Mouse (Mus musculus): ENCODE measurements around the gene Sftpd.

Gene Sftpd

DNA sequence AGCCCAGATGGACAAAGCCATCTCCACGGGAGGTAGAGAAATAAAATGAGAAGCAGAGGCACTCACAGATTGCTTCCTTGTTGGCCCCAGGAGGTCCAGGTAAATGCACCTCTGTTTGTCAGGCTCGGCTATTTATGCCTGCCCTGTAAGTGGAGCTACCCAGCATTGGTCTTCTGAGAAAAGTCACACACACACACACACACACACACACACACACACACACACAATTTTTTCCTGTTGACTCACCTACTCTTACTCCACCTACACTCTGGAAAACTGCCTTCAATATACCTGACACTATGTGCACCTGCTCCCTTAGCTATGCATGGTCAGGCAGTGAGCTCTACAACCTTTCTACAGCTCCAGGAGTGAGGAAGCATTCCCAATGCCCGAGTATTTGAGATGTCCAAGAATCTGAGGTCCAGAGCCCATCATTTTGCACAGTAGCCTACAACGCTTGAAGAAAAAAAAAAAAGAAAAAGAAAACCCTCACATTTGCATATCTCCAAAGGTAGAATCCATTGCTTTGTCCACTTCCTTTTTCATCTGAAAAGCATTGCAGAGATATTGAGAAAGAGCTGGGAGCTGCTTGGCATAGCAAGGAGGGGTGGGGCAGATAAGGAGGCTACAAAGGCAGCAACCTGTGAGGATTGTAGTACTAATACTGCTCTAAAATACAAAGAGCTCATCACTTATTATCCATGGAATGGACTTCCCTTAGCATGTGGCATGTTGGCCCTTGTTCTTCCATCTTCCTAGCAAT is at the start of gene Sftpd:
Gene Sftpd (minus strand): TSS at position 91 of the 763 bp plus-strand sequence.
- no peak for DNase-seq

DNA sequence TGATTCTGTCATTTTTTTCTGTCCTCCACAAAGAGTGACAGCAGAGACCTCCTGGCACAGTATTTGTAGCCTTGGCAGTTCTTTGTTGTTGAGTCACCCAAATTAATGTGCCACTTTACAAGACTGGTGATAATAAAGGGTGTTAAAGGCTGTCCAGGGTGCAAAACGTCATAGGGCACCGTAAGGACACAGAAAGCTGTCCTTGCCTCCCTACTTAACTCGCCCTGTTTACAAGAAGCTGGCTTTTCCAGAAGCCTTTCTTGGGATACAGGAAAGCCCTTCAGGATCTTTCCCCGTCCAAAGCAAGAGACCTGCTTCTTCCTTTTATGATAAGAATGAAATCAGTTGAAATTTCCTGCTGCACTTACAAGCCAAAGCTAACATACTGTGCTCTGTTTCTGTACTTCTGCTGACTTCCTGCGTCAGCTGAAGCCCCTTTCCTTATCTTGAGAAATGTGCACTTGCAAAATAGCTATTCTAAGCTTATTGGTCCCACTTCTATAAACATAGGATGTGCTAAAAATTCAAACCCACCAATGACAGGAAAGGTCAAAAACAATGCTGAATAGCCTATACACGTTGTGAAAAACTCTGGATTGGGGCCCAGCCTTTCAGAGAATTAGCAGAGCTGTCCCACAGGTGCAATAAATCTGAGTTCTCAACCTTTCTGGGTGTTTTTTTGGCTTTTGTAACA is 13.2 kb upstream of the Sftpd start:
- DNase-seq: no peak

DNA sequence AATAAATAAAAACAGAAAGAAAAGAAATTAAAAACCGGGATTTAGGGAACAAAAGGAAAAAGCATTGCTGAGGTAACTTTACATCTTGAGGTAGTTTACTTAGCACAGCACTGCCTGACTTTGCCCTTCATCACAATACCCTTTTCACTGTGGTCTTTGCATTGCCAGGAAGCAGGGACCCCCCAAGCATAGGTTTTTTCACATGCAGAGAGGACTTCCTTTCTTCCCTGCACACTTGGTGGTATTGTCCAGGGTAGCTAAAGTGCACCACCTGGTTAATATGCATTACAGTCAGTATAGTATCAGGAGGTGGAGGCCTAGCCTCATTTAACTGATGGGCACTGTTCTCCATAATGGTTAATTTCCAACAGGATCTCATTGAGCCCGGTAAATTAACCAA is 4.5 kb upstream of the Sftpd start:
- DNase-seq: no peak

DNA sequence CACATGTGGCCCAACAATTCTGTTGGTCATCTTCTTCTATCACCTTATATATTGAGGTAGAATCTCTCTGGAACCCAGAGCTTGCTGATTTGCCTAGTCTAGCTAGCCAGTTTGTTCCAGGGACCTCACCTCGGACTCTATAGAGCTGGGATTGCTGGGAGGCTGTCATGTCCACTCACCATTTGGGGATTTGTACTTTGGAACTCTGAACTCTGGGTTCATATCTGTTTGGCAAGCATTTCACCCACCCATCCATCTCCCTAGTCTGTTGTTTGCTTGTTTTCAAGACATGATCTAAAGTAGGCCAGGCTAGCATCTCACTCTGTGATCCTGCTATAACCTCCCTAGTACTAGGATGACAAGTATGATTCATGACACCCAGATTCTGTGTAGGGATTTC is 10.1 kb downstream of the Sftpd start:
- no peak for DNase-seq

DNA sequence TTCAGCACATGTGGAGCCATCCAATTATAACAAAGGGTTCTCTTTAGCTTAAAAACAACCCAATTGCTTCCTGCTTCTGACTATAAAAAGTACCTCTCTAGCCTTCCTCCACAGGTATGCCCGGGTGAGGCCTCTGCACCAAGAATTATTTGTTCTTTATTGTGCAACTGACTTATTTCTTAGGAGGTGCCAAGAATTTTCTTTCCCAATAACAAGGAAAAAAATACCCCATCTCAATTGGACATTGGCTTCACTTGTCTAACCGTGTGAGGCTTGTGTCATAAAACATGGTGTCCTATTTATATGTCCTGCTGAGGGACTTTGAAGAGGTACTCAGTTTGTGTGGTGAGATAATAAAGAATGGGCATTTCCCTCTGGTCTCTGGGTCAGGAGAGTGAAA is 14.4 kb downstream of the Sftpd start:
- DNase-seq: no peak

DNA sequence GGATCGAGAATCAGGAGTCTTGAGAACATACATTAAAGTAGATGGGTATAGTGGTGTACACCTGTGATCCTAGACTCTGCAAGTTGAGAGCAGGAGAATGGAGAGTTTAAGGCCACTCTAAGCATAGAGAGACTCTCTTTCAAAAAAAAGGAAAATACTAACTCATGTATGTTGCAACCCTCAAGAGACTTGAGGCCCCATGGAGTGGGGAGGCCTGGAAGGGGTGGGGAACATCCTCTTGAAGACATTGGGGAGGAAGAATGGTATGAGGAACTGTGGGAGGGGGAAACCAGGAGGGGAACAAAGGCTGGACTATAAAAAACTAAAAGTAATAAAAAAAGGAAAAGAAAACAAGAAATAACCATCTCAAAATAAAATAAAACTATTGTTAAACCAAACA is 16.4 kb downstream of the Sftpd start:
- no peak for DNase-seq

DNA sequence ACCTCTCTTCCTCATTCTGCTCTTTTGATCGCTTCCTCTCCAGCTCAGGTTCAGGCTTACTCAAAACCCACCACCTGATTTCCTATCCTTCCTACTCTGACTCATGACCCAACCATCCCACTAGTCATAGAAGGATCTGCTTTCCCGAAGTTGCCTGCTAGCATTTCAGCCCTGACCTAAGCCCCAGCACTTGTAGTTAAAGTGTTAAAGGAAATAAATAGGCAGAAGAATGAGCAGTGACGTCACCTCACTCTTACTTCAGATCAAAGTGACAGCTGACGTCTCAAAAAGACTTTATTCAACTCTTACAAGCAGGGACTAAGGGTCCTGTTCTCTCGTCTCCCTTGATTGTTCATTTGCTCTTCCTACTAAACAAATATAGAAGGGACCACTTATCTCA is 17.7 kb downstream of the Sftpd start:
- no peak for DNase-seq

DNA sequence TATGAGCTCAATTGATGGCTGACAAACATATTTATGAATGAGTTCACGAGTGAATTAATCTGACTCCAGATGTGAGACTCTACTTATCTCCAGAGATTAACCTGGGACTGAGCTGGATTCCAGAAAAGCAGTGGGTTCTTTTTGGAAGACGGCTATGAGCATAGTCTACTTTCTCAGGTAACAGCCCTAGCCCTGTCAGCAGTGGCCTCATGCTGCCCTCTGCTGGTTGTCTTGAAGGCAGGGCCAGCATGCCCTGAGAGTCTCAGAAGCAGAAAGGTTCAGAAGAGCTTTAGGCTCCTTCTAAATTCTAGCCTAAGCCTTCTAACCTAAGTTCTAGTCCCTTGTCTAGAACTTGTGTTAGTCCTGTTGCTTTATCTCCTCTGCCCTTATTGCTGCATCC is 22.3 kb downstream of the Sftpd start:
- peak in 1 of 2 experiments; percentile 5 for DNase-seq

DNA sequence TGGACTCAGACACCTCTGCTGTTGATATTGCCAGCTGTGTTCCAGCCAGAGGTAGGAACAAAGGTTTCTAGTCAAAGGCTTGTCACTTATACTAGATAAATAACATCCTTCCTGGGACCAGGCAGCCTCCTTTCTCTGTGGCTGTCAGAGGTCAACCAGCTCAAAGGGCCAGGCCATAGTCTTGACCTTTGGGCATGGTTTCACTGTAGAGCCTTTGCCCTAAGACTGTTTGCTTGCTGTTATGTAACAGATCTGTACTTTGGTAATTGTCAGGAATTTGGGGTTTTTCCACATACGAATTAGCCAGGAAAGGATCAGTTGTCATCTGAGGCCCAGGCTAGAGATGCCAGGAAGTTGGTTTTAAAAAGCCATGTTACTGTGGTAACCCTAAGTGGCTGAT is 24.2 kb downstream of the Sftpd start:
- peak in 1 of 2 experiments; percentile 3 for DNase-seq

DNA sequence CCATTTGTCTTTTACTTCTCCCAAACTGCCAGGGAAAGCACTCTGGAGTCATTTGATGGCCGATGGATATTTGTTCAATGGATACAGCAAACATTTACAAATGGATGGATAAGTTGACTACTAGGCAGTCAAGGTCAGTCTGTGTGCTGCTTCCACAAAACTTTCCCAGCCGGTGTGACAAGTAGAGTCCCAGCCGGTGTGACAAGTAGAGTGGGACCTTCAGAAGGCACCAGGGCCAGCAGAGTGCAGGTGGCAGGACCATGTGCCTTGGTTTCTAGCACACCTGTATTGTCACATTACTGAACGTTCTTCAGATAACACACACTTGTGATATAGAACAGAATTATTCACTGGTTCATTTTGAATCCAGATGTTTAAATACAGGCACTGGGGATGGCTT is 24.9 kb downstream of the Sftpd start:
- no peak for DNase-seq

DNA sequence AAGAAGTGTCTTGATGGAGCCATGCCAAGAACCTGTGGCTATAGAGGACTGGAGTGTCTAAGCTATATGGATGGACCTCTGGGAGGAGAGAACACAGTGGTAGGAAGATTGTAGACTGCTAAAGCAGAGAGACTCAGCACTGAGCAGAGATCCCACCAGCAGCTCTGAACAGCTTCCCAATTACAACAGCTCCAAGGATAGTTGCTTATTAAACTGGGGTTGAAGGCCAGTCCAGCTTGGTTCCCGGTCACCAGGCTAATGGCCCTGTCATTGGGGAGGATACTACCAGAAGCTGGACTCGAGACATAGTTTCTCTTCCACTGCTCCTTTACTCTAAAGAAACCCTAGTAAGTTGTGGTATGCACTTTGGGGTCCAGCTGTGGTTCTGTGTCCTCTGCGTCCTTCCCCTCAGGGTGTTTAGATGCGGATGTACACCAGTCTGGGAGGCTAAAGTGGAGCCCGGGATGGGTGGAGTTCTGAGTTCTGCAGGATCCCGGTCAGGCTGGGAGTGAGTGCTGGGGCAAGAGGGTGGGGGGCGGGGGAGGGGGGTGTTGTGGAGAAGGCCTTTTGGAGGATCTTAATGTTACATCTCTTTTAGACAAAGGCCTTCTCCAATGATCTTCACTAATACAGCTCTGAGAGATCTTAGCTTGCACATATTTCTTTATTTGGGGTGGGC is 33.6 kb downstream of the Sftpd start, which contains the start of gene Mbl1:
Gene Mbl1 (plus strand): TSS at position 239 of the 679 bp plus-strand sequence.
- DNase-seq: no peak

DNA sequence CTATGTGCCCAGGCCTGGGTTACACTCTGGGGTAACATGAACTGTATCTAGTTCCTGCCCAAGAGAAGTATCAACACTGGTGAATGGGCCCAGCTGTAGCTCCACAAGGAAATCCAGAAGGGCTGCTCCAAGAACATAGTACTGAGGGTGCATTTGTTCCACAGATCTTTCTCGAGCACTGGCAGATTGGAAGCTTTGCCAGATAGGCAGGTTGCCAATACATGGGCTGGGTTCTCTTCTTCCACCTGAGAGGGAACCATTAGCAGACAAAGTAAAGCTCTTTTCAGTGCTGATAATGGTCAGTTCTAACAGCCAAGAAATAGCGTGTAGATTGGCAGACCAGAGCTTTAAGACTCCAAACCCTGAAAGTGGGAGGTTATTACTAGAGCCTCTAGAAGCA is 37.6 kb downstream of the Sftpd start:
- no peak for DNase-seq

DNA sequence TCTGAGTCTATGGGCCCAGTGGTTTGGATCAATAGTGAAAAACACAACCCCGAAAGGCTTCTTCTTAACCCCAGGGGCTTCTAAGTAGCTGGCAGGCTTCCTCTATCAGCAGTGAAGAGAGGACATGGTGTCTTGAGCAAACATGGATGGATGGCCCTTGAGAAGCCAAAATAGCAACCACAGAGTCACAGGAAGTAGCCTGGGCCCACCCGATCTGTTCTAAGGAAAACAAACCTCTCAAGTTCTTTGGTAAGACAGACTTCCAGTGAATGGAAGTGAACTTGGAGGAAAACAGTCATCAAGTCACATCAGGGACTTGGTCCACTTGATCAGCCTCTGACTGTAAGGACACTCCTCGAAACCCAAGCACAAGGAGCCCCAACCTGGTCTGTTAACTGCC is 38.0 kb downstream of the Sftpd start:
- DNase-seq: no peak

DNA sequence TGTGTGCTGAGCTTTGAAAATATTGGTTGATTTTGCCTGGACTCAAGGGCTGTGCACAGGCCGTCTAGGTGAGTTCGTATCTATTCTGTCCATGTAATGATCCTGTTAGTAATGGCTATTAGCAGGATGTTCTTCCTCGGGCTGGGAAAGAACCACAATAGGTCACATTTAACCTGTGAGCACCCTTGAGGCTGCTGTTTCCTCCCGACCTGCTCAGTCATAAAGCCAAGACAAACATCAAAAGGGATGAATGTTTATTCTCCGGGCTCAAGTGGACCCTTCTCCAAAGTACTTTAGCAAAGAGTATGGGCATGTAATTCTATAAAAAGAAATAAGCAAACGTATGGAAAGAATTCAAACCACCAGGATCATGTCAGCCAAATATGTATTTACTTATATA is 38.9 kb downstream of the Sftpd start:
- DNase-seq: no peak

DNA sequence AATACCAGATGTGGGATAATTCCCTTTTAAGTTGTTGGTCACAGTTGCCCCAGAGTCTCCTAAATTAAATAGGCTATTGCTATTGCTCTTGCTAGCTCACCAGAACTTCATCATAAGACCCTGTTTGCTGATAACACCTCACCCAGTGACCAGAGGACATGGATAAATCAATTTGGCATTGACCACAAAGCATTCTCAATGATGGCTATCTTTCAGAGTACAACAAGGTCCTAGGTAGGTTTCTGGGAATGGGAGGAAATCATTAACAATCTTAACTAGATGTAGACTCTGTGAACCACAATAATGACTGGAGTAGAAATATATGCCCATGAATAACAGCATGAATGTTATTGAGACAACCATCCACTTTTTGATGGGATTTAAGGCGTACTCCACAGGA is 44.3 kb downstream of the Sftpd start:
- DNase-seq: no peak

DNA sequence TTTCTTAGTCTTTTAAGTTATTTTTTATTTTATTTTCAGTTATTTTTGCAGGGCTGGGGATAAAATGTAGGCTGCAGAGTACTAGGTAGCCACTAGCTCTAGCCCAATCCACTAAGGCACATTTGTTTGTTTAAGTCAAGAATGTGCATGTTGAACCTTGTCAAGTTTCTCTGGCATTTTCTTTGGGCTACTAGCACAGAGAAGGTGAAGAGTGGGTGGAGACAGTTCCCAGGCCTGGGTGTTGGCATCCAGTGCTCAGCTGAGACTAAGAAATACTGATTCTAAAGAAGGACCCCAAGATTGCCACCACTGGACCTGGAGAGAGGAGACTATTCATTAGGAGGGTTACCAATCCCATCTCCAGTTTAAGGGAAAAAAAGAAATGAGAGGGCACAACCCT is 47.9 kb downstream of the Sftpd start:
- no peak for DNase-seq

DNA sequence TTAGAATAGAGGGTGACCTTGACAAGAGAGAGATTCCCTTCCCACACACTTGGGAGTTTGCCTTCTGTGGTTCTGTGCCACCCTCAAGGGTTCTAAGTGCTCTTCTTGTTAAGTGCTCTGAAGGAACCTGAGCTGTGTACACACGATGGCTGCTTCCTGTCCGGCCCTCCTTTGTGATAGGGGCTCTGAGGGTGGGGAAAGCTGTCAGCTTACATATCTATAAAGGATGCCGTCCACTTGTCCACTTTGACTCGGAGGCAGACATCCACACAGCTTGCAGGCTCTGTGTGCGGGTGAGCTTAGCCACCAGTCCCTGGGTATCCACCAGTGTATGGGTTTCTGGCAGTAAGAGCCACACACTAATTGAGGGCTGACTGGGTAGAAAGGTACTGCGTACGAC is 53.4 kb downstream of the Sftpd start, which contains the start of gene Sftpa1:
Gene Sftpa1 (plus strand): TSS at position 243 of the 400 bp plus-strand sequence.
- no peak for DNase-seq

DNA sequence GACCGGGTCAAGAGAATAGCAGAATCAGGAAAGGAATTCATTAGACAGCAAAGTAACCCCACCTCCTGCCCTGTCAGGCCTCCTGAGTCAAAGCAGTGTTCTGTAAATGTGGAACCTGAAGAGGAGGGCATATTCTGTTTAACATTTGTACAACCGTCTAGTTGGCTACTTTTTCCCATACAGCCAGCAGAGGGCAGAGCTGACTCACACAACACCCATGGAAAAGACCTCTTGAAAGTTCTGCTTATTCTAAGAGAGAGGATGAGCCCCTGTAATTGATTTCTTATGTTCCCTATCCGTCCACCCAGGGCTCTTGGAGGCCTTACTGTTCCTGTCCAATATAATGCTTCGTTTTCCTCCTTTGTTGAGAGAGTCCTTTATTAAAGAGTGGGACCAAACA is 57.0 kb downstream of the Sftpd start:
- DNase-seq: no peak

DNA sequence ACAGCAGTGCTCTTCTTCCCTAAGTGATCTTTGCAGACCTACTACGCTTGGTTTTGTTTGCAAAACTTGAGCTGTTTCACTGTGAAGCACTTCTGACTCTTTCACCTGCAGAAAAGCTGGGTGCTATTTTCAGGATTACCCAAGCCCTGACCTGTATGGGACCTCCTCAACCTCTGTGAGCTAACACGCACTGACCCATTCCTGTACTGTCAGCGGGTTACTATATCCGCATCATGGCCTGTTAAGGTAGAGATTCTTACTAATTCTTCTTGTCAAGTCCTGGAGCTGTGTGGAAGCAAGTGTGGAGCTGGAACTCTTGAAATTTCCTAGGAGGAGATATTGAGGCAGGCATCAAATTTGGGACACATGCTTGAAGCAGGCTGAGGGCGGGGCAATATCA is 60.3 kb downstream of the Sftpd start:
- DNase-seq: no peak

All from spleen, adult 18-20 months (tissue).